Mouse (Mus musculus): ENCODE results near the gene Gm10073.

Gm10073 gene

GRCm38 (mm10) chr8:106550906-106551305, 22.4 kb downstream of the Gm10073 start:
- DNase-seq (ENCODE audit: low spot score in 2 of 2): no peak

- DNase-seq (ENCODE audit: low spot score in 2 of 2): no peak
Measured at GRCm38 (mm10) chr8:106548366-106548936, 24.8 kb downstream of the Gm10073 start.

DNA sequence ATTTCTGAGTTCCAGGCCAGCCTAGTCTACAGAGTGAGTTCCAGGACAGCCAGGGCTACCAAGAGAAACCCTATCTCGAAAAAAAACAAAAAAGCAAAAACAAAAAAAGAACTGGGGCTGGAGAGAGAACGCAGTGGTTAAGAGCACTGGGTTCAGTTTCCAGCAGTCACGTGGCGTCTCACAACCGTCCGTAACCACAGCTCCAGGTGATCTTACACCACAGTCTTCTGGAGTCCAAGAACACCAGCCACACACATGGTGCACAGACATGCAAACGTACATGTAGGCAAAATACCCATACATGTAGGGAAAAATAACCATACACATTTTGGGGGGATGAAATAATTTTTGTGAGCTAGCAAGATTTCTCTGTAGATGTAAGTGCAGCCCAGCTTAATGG, 26.5 kb downstream of the Gm10073 start:
- DNase-seq (ENCODE audit: low spot score in 2 of 2): no peak

DNA sequence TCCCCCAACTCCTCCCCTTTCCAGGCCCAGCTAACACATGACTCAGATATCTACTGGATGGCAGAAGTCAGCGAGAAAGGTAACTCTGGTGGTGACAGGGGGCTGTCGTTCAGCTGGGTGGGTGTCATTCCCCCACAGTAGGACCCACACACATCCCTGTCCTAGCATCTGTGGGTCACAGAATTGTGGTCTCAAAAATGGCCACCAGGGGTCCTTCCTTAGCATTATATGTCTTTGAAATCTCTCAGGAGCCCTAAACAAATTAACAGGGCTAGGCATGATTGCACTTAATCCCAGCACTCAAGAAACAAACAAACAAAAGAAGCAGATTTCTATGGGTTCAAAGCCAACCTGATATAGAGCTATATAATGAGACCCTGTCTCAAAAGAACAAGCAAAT, 28.1 kb downstream of the Gm10073 start:
- DNase-seq (ENCODE audit: low spot score in 2 of 2): no peak

GRCm38 (mm10) chr8:106543043-106543442, 30.2 kb downstream of the Gm10073 start:
- DNase-seq (ENCODE audit: low spot score in 2 of 2): no peak

DNA sequence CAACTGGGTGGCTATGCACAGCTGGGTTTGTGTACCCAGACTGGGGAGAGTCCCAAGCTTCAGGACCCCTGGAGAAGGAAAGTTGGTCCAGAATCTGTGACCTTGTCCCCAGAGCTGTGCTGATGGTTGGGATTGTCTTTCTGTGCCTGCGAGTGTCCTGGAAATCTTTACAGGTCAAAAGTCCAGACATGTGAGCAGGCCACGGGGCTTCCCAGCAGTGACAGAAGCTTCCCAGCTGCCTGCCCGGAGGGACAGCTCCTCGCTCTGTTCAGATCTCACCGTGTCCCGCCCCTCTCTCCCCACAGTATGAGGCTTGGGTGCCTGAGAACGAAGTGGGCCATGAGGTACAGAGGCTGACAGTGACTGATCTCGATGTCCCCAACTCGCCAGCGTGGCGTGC, 32.3 kb downstream of the Gm10073 start:
- no peak for DNase-seq (ENCODE audit: low spot score in 2 of 2)

GRCm38 (mm10) chr8:106539193-106539592, 34.1 kb downstream of the Gm10073 start:
- no peak for DNase-seq (ENCODE audit: low spot score in 2 of 2)

DNA sequence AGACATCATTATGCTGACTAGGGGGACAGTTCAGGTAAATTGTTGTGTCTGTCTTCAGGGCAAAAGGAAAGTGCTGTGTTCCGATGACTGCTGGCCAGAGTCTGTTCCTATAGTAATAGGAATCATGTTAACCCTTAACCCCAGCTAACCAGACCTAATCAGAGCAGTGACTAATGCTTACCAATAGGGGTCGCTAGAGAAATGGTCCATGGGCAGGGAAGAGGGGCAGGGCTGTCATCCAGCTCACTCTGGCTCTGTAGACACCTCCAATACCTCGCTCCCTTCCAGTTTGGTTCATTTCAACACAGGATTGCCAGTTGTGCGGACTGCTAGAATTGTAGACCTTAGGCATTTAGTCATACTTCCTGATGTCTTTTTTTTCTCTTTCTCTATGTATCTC, 37.8 kb downstream of the Gm10073 start:
- DNase-seq (ENCODE audit: low spot score in 2 of 2): no peak

GRCm38 (mm10) chr8:106534449-106534848, 38.8 kb downstream of the Gm10073 start:
- DNase-seq (ENCODE audit: low spot score in 2 of 2): peak; percentile 63 to 83

GRCm38 (mm10) chr8:106533709-106534108, 39.6 kb downstream of the Gm10073 start:
- no peak for DNase-seq (ENCODE audit: low spot score in 2 of 2)

GRCm38 (mm10) chr8:106530566-106530965, 42.7 kb downstream of the Gm10073 start:
- peak in 1 of 2 experiments; percentile 69 for DNase-seq (ENCODE audit: low spot score in 2 of 2)

GRCm38 (mm10) chr8:106529885-106530482, 43.3 kb downstream of the Gm10073 start:
- no peak for DNase-seq (ENCODE audit: low spot score in 2 of 2)

DNA sequence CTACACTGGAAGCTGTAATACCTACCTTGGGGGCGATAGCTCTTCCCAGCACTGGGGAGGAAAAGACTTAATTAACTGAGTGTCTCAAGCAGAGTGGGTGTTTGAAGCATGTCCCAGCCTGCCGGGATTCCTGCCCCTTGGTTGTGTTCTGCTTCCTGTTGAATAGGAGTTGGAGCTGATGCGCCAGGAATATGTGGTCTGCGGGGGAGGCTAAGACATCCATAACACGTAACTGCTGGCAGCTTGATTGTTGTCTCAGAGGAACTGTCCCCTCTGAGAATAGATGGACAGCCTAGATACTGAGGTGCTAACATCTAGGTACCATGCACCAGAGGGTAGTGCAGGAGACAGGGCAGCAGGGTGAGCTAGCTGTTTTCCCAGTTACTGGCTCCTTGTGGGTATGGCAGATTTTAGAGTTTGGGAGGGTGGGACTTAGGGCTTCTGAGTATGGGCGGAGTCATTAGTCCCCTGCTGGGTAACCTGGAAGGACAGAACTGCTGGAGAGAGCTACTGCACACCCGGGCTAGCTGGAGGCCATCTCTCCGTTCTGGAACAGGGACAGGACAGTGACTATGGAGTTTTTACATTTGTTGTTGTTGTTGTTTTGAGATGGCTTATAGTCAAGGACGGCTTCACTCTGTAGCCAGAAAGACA, 44.5 kb downstream of the Gm10073 start:
- no peak for DNase-seq (ENCODE audit: low spot score in 2 of 2)

- no peak for DNase-seq (ENCODE audit: low spot score in 2 of 2)
Measured at GRCm38 (mm10) chr8:106527241-106528036, 45.8 kb downstream of the Gm10073 start.

- DNase-seq (ENCODE audit: low spot score in 2 of 2): no peak
Measured at GRCm38 (mm10) chr8:106526725-106527124, 46.5 kb downstream of the Gm10073 start.

All from spleen, postnatal 4 days (tissue).